11 mouse cellular contexts compared by ENCODE assay signal in genomic region chr10:90823438-90823837, GRCm38 (mm10).
DNase-seq lines count a peak whose midpoint lies in the region.
"Had no signal": no experiment of that assay in that cellular context is flagged by ENCODE, and none has a peak within 500 bp of the region (broad histone marks: within the 10 kb centered on the region; RNA-seq: fewer than 3 reads in every experiment).

No protein-coding gene starts in this region.

- H3K36me3 ChIP-seq in heart, embryonic 10.5 days = no peaks in the 10 kb centered on the region
- H3K36me3 ChIP-seq: midbrain, embryonic 10.5 days had no signal

- no peak overlapping the region for H3K4me3 ChIP-seq in heart, embryonic 10.5 days
- H3K4me3 ChIP-seq: midbrain, embryonic 10.5 days had no signal

- no peaks in the 10 kb centered on the region for H3K4me1 ChIP-seq in heart, embryonic 10.5 days

- peak; percentile 6 to 31 for DNase-seq in heart, postnatal 14 days
- no peak for DNase-seq in heart, embryonic 10.5 days (ENCODE audit: low spot score)
- peak; percentile 21 for DNase-seq in lung, postnatal 10 days
- DNase-seq in lung, postnatal 36 days = no peak
- DNase-seq in embryo, embryonic 9.5 days (ENCODE audit: extremely low spot score) = peak; percentile 31
- DNase-seq in retina, postnatal 1 day = peak; percentile 32
- DNase-seq in cerebellum, adult 9-10 months = no peak
- no peak for DNase-seq in right cerebral cortex, postnatal 25 days
- DNase-seq: cerebellum, postnatal 25 days had no signal

- no peak overlapping the region for H3K27ac ChIP-seq in heart, embryonic 10.5 days
- H3K27ac ChIP-seq: hindbrain, embryonic 14.5 days; midbrain, embryonic 10.5 days had no signal

- H3K27me3 ChIP-seq in heart, embryonic 10.5 days (ENCODE audit: insufficient read depth, poor library complexity, severe bottlenecking) = peaks cover 21% of the 10 kb centered on the region

- intact Hi-C loops in heart, postnatal 14 days (cut with DNase I) = no loop called here

- 13% methylated on average over 4 of the region's 4 CpGs for WGBS in heart, embryonic 10.5 days

- H3K9me3 ChIP-seq in heart, embryonic 10.5 days = no peaks in the 10 kb centered on the region
- H3K9me3 ChIP-seq: midbrain, embryonic 10.5 days had no signal

Comparison
In these comparisons a context has a peak if more than half of its experiments do, and no peak if none do; other contexts are left out.
1. DNase-seq: peak in heart, postnatal 14 days (2 of 2), lung, postnatal 10 days (single experiment), embryo, embryonic 9.5 days (single experiment) and retina, postnatal 1 day (single experiment); none in heart, embryonic 10.5 days (single experiment), lung, postnatal 36 days (single experiment), cerebellum, adult 9-10 months (single experiment) and right cerebral cortex, postnatal 25 days (single experiment).